Mouse (Mus musculus): ENCODE data around the gene Pygb.

The Pygb gene

DNA sequence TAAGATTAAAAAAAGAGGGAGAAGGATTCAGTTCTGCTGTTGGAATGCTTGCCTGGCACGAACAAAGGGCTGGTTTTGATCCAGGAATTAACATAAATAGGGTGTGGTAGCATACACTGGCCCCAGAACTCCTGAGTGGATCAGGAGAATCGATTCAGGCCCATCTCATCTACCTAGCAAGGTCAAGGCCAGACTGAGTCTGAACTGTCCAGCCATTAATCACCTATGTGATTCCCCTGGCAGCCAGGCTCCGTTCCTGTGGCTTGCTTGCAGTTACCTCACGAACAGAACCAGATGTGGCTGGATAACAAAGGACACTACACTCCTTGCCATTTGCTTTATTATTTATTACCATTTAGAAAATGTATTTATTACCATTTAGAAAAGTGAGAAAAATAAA is 6.8 kb downstream of the Pygb start:
- no peak for DNase-seq

DNA sequence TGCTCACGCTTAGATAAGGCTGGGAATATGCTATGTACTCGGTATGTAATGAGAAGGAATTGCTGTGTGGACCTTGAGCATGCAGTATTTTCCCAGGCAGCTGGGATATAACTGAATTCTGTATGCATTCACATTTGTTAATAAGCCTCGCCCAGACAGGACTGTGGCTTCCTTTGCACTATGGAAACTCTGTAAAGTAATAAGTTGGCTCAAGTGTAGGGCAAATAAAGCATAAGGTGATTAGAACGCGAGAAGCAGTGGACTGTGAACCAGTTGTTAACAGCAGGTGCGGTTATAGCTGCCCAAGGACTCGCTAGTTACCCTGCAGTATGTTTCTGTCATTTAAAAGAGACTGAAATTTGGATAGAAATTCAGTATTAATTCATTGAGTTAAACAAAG is 11.5 kb downstream of the Pygb start:
- DNase-seq: no peak

DNA sequence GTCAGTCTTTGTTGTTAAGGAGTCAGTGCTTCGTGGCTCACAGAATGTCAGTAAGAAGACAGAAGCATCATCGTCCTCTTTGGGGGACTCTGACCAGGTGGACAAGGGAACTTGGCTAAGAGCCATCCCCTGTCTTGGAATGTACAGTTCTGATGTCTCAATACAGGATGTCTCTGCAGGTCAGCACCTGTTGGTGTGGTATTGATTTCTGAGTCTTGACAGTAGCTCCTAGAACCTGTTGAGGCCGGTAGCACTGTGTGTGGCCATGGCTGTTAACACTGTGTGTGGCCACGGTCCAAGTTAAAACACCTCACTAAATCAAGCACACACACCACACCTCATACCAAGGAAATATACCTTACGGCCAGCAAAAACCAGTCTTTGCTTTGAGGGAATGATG is 14.1 kb downstream of the Pygb start:
- no peak for DNase-seq

DNA sequence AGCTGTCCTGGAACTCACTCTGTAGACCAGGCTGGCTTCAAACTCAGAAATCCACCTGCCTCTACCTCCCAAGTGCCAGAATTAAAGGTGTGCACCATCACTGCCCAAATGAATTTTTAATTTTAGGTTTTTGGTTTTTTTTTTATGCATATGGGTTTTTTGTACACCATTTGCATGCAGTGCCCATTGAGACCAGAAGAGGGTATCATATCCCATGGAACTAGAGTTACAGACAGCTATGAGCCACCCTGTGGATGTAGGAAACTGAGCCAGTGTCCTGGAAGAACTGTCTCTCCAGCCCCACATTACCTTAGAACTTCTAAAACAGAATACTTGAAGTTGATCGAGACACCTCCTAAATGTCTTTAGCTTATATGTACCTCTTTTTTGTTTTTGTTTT is 16.5 kb downstream of the Pygb start:
- DNase-seq: peak; percentile 45

DNA sequence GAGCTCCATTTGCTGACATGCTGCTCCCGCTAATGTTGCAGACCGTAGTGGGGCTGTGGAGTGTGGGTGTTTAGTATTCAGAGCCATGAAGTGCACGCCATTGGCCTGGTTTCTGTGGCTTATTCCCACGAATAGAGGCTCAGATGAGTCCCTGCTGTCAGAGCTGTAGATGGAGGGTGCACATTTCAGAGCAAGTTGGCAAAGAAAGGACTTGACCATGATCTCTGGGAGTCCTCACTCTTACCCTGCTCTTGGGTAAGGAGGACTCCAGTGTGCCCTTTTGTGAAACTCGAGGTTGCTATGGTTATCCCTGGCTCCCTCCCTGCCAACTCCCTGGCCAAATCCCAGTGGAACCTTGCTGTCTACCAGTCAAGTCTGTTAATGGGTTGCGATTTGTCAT is 21.8 kb downstream of the Pygb start:
- DNase-seq: no peak

DNA sequence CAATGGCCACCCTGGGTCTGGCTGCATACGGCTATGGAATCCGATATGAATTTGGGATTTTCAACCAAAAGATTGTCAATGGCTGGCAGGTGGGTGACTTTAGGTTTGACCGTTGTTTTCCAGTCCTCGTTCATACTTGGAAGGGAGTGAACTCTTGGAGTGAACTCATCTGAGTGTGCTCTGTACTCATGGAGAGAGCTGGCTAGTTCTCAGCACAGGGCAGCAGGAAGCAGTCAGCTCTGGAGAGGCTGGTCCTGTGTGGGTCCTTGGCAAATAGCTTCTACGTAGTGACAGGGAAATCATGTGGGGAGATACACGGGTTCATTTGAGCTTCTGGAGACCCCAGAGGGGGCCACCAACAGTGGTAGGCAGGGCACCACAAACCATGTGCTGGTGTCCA is 22.3 kb downstream of the Pygb start:
- DNase-seq: no peak

DNA sequence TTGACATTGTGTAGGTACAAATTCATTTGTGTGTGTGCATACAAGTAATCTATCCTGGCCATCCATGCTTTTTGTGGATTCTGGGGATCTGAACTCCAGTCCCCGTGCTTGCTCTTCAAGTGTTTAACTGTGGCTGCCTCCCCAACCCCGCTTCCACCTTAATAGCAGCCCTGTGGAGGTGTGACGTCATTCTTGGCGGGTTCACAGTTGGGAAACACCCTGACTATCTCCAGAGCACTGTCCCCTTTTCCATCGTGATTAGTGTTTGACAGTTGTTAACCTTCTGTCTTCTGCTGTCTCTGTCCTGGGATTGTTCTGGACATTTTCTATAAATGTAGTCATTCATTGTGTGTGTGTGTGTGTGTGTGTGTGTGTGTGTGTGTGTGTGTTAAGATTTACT is 24.1 kb downstream of the Pygb start:
- DNase-seq: no peak

DNA sequence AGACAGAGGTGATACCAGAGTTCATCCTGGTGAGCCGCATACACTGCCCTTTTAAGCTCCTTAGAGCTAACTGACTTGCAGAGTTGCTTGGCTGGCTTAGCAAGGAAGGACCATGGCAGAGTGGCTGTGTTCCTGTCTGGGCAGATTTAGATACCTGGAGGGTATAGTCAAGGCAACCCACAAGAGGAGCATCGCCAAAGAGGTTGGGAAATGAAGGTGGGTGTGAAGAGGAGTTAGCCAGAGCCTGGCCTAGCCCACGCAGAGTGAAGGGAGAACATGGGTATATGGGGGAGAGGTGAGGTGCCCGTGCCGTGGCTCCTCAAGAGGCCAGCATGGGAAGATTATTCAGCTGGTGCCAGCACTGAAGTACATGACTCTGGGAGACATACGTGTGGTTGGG is 26.3 kb downstream of the Pygb start:
- DNase-seq: no peak

DNA sequence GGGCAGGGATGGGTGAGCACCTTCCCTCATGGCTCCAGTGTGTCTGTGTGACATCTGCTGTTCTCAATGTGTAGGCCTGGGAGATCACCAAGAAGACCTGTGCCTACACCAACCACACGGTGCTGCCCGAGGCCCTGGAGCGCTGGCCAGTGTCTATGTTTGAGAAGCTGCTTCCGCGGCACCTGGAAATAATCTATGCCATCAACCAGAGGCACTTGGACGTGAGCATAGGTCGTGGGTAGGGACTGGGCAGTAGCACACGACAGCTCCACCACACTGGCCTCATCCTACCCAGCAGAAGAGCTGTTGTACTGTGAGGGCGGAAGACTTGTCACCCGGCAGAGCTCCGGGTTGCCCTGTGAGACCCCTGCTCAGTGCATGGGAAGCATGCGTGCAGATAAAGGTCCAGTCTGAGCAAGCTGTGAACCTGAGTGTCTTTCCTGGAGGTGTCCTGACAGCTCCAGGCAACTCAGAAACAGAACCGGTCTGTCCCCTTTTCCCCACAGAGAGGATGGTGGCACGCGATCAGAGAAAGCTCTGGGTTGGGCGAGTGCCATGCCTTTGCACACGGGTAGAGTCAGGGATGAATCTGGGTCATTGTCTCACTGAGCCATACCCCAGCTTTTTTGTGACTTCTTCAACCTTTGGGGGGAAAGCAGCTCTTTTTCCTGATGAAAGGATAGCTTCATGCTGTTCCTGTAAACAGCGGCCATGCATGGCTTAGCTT is 30.3 kb downstream of the Pygb start:
- DNase-seq: no peak

DNA sequence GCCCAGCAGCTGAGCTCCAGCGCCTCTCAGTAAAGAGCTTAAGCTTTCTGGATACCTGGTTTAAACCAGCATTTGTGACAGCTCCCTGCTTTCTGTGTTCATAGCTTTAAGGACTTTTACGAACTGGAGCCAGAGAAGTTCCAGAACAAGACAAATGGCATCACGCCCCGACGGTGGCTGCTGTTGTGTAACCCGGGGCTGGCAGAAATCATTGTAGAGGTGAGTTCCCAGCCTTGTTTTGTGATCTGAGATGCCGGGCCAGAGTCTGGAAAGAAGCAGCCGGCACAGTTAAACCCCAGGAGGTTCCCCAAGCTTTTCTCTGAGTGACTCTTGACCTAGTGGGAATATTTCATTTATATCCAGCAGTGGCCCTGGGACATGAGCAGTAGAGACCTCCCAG is 32.2 kb downstream of the Pygb start:
- DNase-seq: no peak

DNA sequence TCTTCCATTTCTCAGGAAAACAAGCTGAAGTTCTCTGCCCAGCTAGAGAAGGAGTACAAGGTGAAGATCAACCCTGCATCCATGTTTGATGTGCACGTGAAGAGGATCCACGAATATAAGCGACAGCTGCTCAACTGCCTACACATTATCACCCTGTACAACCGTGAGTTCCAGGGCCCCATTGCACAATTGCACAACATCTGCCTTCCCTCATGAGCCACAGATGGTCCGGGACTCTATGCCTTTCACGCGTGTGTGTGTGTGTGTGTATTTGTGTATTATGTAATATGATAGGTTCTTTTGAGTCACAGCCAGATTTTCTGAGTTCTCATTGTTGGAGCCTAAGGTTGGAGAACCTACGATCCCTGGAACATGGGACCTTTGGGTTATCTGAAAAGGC is 34.2 kb downstream of the Pygb start:
- DNase-seq: no peak

DNA sequence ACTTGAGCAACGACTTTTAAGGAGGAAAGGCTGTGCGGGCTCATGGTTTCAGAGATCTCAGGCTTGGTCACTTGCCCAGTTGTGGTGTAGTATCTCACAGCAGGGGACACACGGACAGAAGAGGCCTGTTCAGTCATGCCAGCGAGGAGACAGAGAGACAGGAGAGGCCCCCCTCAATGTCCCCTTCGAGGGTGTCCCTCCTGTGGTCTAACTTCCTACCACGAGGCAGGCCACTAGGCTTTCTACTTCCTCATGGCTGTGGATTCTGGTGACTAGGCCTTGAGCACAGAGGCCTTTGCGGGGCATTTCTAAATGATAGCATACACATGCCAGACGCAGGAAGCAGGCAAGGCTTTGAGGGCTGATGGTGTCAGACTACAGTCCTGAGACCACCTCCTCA is 36.5 kb downstream of the Pygb start:
- DNase-seq: no peak

DNA sequence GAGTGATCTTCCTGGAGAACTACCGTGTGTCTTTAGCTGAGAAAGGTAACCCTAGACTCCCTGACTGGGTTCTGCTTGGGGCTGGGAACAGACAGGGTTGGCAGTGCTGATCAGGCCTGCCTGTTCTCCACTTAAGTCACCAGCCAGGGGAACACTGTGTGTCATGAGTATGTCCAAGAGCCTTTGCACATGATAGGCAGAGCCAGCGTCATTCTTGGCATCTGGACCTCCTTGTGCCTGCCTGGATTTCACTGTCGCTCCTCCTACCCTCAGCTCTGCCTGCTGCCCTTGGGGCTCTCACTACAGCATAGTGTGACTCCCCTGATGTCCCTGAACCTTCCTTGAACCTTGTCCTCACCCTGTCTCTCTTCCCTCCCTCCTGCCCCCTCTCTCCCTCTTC is 39.9 kb downstream of the Pygb start:
- no peak for DNase-seq

DNA sequence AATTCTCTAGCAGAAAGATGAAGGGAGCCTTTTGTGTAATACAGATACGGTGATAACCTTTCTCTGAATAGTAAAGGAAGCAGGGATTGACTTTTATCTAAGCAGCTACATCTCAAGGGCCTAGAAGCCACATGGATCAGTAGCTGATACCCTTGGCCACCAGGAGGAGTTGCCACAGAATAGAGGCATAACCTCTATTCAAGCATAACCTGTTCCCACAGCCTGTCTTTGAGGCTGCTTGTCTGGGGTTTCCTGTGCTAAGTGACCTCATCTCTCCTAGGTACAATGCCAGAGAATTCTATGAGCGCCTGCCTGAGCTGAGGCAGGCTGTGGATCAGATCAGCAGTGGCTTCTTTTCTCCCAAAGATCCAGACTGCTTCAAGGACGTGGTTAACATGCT is 41.6 kb downstream of the Pygb start:
- no peak for DNase-seq

DNA sequence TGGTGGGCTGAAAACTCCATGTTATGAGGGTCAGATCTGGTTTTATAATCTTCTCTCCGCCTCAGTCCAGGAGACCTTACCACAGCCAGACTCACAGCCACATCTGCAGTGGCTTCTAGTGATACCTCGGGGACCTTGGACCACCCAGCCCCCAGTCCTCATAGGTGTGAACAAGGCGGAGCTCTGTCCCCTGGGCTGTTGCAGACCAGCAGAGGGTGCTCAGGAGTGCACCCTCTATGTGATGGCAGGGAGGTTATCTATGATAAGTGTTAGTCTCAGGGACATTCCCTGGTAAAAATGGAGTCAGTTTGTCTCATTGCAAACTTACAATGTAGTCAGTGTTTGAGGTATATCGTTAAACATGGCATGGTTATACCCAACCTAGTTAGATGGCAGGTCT is 42.1 kb downstream of the Pygb start:
- no peak for DNase-seq

DNA sequence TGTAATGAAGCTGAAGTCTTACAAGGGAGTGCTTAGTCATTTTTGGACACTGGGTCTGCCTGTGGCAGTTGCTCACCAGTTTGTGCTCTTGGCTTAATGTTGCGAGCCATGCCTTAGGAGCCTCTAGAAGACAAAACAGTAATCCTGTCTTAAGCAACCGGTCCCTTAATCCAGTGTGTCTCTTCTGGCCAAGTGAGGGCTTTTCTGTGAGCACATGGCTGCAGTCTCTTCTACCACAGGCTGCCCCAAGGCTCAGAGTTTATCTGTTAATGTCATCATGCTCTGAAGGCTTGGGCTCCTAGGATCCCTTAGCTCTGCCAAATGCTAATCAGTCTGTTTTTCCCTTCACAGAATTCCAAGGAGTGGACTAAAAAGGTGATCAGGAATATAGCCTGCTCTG is 43.5 kb downstream of the Pygb start:
- no peak for DNase-seq

DNA sequence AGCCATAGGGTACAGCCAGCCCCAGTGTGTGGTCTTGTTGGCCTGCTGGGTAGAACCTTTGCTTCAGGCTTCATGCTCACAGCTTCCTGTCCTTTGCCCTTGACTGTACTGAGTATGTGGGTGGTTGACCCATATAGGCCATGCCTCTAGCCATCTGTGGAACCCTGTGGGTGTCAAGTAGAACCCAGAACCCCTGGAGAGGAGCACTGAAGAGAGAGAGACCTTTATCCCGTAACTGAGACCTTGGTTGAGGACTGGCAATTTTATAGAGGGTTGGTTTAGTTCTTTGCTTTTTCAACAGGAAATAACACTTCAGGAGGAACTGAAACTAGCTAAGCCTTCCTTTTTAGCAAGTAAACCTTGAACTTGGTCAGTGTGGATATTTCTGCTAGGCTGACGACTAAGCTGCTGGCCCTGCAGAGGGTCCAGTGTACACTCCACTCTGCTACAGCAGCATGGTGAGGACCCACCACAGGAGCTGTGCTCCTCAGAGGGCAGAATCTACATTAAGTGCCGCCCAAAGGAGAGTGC is 44.4 kb downstream of the Pygb start:
- DNase-seq: no peak

DNA sequence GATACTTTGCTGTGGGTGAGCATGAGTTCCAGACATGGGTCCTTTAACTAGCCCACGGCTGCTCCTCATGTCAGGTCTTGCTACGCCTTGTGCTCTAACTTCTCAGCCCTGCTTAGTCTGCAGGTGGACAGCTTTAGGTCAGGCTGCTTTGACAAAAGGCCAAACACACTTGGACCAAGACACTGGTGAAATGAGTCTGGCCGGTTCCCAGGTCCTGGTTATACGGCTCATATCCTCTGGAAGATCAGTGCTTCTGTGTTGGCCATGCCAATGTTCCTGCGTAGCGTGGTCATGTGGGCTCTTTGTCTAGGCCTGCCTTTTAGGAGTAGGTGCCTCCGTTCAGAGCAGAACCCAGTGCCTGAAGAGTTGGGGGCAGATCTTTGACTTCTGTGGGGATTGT is 45.5 kb downstream of the Pygb start:
- DNase-seq: no peak

DNA sequence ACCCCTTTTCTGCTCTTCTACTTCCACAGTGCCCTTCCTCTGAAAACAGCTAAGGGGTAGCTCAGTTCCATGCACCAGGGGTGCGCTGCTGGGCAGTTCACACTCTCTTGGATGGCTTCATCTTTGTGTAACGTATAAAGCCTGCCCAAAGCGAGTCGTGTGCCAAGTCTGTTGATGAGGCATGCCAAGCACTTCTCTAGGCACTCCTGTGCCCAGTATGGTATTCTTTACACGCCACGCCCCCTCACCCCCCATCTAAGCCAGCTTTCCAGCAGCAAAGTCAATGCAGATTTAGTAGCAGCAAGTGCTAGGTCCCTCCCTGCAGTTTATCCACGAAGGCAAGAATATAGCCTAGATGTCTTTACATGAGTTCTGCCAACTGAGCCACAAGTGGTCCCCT is 48.1 kb downstream of the Pygb start:
- DNase-seq: no peak

DNA sequence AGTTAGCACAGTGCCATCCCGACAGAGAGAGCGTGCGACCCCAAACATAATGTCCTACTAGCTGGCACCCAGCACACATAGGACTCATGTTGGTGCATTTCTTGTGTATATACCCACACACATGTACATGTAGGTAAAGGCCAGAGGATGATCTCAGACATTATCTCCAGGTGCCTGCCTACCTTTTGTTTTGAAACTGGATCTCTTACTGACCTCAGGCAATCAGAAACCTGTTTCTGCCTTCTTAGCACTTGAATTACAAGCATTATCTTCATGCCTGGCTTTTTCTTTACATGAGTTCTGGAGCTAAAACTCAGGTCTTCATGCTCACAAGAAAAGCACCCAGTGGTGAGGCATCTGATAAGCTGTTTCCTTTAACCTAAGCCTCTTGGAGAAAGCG is 49.4 kb downstream of the Pygb start:
- no peak for DNase-seq

DNA sequence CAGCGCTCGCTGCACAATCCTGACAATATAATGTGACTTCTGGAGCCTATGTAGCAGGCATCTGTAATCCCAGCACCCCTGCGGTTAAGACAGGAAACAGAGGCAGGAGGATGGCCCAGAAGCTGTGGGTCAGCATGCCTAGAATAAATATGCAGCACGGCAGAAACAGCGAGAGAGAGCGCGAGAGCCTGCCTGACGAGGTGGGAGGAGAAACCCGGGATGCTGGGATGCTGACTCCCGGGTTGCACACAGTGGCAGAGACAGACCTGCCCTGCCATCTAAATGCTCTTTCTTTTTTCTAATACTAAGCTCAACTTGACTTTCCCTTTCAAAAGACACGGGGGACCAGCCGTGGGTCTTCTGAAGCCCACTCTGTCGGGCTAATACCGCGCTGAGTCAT is 50.4 kb downstream of the Pygb start:
- no peak for DNase-seq

DNA sequence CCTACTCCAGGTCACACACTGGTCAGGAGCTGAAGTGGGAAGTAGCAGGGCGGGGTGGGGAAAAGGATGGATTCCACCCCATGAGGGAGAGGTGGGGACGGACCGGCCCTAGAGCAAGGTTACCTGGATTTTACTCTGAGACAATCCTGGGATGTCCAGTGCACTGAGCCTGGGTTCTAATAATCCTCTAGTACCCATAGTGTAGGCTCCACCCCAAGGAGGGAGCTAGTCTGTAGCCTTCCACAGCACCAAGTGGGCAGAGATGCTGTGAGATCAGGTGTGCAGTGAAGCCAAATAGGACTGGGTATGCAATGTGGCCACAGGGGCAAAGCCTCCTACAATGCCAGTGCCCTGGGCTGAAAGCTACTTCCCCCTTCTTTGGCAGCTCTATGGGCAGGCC is 51.2 kb downstream of the Pygb start:
- no peak for DNase-seq

DNA sequence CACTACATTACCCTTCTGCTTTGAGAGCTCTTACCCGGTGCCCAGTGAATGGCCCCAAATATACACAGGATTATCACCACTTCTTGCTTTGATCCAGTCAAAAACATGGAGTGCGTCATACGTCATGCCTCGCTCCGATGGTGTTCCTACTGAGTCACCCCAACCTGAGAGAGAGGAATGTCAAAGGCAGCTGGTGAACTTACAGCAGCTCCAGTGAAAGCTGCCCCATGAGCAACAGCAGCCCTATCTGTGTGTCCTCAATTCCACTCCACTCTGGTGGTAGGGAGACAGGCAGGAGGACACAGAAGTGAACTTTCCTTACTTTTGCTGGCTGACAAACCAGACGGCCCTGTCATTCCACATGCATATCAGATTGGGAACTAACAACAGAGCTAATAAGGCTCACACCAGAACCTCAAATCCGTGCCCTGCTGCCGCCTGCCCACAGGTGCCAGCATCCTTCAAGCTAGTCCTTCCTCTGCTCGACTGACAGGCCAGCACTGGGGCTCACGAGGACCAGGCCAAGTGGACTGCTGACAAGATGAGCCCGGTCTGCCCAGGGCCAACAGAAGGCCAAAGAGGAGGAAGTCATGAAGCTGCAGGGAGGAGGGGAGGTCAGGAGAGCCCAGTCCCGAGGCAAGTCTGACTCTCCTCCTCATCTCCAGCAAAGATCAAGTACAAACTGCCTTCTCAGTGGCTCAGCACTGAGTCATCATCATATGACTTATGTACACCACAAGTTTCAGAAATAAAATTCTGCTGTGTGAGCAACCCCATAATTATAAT is 53.3 kb downstream of the Pygb start:
- peak; percentile 27 for DNase-seq

DNA sequence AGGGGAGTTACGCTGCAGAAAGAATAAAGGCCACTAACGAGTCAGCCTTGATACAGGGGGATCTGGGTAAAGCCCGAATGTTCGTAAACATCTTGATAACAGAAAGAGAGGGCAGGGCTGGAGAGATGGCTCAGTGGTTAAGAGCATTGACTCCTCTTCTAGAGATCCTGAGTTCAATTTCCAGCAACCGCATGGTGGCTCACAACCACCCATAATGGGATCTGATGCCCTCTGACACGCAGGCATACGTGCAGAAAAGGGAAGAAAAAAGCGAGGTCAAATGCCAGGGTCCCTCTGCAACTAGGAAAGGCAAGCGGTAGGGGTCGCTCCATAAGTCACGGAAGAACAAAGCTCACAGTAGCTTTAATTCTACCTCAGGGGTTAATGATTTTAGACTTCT is 54.6 kb downstream of the Pygb start:
- DNase-seq: no peak

DNA sequence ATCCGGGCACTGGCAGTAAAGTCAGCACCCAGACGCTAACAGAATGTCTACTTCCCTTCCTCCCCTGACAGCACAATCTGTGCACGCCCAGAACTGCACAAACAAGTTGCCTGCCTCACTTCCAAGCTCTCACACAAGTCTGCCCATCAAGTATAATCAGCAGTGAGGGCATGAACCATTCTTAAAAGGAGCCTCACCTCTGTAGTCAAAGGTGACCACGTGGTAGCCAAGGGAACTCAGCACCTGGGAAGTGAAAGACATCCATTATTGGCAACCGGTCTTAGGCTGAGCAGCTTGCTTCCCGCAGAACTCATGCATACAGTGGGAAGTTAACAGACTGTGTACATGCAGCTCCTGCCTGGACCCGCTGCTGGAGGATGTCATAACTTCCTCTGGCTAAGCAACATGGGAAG is 55.5 kb downstream of the Pygb start:
- DNase-seq: peak; percentile 14

Data from lung, postnatal 36 days (tissue).